Mouse (Mus musculus): ENCODE data around the gene Nav2.

Gene Nav2

DNA sequence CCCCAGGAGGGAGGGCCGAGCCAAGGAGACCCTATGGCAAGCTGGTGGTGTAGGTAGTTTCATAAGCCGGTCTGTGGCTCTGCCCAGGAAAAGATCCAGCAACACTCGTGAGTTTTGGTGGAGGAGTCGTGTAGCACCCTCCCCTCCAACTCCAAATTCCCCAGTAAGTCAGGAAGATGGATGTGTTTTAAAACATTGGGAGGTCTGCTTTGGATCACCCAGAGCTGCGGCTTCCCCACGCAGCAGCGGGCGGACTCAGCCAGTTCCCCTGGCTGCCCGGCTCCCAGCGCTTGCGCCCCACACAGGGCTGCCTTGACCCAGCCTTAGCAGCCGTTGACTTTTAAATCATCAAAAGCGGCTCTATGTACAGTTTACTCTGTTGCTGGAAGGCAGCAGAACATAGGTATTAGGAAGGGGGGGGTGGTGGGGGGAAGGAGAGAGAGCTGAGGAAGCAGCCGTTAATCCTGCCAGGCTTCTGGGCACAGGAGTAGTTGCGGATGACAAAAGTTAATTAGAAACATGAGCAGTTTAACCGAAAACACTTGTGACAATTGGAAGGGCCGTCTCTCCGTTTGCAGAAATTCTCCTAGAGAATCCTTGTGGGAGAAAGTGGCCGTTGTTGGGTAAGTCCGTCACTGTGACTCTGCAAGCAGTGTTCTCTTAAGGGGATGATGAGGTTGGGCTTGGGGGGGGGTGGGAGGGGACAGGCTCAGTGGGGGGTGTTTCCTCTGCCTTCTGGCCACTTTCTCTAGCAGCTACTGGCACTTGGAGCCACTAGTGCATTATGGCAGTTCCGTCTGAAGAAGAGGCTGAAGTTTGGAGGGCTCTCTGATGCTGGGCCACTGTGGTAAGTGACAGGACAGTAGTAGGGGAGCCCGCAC, 542.0 kb downstream of the Nav2 start:
- ATAC-seq (ENCODE audit: insufficient number of reproducible peaks, low FRiP score, low TSS enrichment): no peak

DNA sequence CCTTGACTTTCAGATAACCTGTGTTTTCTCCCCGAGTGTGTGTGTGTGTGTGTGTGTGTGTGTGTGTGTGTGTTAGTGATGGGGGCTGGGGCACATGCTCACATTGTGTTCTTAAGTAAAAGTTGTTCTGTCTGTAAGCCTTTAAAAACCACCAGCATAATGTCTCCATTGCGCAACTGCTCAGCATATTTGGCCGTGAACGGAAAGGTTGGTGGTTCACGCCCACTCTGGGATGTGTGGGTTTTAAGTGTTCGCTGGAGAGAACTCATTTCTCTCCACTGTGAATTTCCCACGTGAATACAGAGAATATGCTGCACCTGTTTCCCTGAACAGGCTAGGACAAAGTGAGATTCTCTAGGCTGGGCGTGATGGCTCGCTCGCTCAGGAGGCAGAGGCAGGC, 542.7 kb downstream of the Nav2 start:
- no peak for ATAC-seq (ENCODE audit: insufficient number of reproducible peaks, low FRiP score, low TSS enrichment)

DNA sequence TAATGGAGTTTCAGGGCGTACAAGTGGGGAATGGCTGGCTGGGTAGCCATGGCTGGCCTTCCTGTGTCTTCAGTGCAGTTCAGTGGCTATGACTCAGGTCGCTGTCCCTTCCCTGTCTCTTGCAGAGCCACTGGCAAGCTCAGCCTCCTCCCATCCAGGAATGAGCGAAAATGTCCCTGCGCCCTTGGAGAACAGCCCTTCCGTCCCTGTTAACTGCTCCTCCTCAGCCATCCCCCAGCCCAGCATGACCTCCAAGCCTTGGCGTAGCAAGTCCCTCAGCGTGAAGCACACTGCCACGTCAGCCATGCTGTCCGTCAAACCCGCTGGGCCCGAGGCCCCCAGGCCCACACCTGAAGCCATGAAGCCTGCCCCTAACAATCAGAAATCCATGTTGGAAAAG, 543.8 kb downstream of the Nav2 start:
- no peak for ATAC-seq (ENCODE audit: insufficient number of reproducible peaks, low FRiP score, low TSS enrichment)

DNA sequence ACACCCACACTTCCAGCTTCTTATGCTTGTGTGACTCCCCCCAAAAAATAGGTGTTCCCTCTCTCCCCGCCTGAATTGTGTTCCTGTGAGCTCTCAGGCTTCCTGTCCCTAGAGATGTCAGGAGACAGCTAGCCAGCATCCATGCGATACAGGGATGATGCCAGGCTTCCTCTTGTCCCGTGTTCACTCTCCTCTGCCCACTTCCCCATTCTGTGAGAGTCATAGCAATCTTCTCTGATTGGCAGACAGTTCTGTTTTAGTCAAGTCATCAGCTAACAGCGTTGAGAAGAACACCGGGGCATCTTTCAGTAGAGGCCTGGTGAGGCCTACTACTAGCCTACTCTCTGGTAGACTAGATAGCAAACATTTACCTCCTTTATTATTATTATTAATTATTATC, 546.1 kb downstream of the Nav2 start:
- ATAC-seq (ENCODE audit: insufficient number of reproducible peaks, low FRiP score, low TSS enrichment): no peak

DNA sequence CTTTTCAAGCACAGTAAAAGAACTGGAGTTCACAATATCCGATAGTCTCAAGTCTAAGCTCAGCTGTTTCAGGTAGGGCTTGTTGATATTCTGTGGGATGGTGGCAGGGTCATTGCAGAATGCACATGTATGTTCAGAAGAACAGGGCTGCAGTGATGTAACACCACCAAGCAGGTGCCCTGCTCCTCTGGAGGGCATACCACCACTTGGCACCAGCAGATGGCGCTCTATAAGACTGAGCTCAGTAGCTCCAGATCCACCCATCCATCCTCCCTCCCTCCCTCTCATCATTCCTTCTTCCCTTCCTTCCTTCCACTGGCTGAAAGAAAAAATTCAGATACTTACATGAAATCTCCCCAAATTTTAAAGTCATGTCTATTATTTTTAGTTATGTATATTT, 547.6 kb downstream of the Nav2 start:
- ATAC-seq (ENCODE audit: insufficient number of reproducible peaks, low FRiP score, low TSS enrichment): no peak

DNA sequence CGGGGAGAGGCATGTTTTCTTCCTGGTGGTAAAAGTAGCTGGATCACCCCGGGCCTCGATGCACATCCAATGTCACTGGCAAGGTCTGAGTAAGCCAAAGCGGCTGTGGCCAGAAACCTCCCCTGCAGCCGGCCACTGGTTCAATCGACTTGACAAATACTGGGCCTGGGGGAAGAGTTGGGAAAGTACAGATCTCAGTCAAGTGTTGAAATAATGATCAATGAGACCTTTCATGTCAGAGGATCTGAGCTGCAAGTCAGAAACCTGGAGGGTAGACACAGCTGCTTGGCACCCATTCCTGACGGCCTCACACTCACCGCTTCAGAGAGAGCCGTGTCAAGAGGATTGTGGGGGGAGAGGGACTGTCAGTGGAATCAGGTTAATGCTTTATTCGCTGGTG, 548.9 kb downstream of the Nav2 start:
- ATAC-seq (ENCODE audit: insufficient number of reproducible peaks, low FRiP score, low TSS enrichment): no peak

DNA sequence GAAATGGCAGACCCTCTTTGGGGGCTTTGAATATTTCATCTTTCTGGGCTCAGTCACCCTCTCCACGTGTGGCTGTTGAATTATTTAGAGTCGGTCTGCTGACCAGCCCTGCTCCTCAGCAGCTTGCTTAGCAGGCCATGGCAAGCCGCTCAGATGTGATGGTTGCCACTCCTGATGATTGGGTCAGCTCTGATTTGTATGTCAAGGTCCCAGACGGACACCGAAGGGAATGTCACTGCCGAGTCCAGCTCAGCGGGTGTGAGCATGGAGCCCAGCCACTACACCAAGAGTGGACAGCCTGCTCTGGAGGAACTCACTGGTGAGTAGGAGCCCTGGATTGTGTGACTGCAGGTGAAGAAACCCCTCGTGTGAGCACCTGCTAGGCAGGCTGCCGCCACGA, 549.4 kb downstream of the Nav2 start:
- ATAC-seq (ENCODE audit: insufficient number of reproducible peaks, low FRiP score, low TSS enrichment): no peak

DNA sequence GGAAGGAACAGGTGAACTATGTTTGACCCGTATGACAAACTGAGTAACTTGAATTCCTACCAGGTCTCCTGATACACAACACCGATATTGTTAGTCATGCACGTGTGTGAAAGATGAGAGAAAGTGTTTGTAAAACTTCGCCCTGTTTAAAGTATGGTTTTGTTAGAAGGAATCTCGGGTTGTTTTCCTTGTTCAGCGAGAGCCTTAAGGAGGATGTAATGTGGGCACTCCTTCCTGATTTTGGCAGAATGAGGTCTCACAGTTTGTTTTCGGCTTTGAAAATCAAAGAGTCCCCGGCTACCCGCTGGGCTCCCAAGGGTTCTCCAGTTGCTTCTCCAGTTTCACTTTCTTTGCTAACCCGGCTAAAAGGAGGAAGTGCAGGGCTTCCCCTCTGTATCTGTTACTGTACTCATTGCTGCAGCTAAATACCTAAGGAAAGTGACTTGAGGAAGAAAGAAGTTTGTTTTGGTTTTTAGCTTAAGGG, 553.9 kb downstream of the Nav2 start:
- ATAC-seq (ENCODE audit: insufficient number of reproducible peaks, low FRiP score, low TSS enrichment): no peak

DNA sequence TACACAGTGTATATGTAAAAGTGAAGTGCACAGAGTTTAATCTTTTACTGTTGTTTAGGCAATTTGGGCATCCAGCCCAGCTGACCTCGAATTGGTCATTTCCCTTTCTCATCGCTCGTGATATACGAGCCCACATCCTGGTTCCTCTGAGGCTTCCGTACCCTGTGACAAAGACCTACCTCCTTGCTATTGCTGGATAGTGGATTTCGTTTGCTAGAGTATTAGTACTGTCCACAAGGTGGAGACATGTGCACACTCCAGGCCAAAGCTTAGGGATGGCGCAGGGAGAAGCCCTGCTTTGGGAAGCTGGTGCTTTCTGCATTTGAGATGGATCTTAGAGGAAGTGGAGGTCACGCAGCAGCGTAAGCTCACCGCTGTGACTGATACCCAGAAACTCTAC, 559.3 kb downstream of the Nav2 start:
- ATAC-seq (ENCODE audit: insufficient number of reproducible peaks, low FRiP score, low TSS enrichment): peak; percentile 70

DNA sequence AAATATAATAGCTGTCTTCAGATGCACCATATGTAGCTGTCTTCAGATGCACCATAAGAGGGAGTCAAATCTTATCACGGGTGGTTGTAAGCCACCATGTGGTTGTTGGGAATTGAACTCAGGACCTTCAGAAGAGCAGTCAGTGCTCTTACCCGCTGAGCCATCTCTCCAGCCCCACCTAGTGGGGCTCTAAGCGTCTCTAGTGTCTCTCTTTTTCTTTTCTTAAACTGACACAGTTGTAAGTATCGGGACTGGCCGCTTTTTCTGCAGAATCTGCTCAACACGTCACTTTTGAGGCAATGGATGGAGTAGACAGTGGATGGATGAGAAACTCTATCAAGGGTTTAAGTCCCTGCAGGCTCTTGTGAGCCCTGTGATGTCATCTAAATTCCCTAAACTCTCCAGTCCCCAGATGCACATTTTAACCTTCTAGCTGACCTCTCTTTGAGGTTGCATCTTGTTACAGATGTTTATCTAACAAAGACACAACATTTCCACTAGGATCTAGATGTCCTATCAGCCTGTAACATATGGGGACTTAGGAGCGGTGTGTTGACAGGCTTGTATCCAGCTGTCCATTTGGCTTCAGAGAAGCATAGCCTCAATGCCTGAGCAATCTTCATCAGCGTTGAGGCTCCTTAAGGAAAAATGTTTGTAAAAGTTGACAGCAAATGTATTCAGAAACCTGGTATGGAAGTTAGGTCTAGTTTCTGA, 560.1 kb downstream of the Nav2 start:
- no peak for ATAC-seq (ENCODE audit: insufficient number of reproducible peaks, low FRiP score, low TSS enrichment)

DNA sequence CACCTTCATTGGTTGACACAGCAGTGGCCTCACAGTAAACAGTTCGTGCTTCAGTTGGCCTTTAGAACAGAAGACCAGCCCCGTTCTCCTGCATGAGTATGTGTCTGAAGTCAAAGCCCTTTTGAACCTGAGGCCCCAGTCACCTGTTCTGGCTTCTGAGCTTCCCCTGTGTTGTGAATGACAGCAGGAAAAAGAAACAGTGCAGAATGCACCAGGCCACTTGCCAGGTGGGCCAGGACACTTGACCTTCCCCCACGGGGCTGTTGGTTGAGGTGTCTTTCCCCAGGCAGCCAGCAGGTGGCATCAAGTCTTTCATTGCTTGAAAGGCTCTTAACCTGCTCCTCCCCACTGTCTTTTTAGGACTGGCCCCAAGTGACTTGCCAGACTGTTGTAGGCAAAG, 562.8 kb downstream of the Nav2 start:
- ATAC-seq (ENCODE audit: insufficient number of reproducible peaks, low FRiP score, low TSS enrichment): no peak

DNA sequence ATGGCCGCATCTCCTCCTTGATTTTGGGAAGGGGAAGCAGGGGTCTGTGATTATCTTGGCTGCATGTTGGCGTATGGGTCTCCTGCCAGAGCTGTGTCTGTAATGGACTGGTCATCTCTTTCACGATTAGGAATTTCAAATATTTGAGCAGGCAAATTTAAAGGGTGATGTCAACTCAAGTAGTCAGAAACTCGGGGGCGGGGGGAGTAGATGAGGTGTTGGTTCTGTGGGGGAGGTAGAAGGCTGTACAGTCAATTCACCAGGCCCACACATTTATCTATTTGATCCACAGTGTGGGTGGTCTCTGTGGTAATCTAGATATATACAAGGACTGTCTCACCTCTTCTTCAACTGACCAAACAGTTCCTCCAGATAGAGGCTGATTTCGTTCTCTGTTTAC, 566.8 kb downstream of the Nav2 start:
- no peak for ATAC-seq (ENCODE audit: insufficient number of reproducible peaks, low FRiP score, low TSS enrichment)

DNA sequence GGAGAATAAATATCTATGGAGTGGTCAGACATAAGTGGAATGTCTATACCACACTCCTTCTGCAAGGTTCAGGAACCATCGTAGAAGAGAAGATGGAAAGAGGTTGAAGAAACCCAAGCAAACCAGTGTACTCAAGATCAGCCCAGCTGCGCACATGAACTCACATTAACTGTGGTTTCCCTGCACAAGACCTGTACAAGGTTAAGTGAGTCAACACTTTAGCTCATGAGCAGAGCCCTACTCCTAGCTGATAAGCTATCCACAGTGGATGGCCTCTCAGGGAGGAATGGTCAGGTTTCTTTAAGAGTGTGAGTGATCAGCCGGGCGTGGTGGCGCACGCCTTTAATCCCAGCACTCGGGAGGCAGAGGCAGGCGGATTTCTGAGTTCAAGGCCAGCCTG, 567.6 kb downstream of the Nav2 start:
- no peak for ATAC-seq (ENCODE audit: insufficient number of reproducible peaks, low FRiP score, low TSS enrichment)

DNA sequence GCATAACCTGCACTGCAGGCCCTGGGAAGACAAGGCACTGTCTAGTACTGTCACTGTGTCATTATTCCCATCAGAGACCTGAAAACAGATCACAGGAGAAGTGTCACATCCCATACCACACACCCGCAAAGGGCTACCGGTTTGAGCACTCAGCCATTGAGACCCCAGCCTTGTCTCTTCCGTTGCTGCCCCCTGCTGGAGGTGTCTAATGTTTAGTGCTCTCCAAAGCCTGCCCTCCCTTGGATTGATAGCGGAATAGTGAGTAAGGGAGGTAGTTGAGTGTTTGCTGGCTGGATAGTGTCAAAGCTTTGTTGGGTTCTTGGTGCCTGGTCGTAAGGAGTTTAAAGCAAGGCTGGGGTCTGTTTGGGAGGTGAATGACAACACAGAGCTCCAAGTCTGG, 568.1 kb downstream of the Nav2 start:
- no peak for ATAC-seq (ENCODE audit: insufficient number of reproducible peaks, low FRiP score, low TSS enrichment)

DNA sequence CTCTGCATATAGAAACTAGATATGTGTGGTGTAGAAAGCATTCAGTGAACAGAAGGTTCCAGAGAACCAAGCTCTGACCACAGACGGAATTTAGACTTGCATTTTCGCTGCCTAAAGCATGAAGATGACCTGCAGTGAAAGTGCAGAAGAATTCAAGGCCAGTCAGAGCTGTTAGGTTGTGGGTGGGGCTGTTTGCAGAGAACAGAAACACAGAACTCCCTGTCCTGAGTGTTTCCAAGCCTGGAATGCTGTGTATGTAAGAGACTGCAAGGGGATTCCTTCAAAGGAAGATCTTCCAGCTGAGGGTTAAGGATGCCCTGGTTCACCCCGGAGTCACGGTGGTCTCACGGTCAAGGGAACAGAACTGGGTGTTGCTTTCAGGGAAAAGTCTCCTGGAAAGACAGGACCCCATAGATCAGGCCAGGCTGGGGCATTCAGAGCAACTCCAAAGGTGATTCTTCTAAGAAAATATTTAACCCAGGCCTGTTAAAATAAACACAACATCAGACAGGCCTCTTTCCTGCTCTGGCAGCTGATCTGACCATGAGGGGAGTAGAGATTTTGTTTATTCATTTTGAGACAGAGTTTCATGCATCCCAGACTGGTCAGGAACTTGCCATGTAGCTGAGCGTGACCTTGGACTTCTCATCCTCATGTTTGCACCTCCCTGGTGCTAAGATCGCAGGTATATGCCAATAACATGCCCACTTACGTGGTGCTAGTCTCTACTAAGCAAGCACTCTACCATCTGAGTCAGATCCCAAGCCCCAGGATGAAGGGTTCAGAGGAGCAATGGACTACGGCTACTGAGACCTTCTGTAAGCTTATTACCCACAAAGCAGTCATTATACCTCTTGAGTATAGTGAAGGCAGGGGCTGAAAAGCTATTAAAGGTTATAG, 568.8 kb downstream of the Nav2 start:
- ATAC-seq (ENCODE audit: insufficient number of reproducible peaks, low FRiP score, low TSS enrichment): no peak

DNA sequence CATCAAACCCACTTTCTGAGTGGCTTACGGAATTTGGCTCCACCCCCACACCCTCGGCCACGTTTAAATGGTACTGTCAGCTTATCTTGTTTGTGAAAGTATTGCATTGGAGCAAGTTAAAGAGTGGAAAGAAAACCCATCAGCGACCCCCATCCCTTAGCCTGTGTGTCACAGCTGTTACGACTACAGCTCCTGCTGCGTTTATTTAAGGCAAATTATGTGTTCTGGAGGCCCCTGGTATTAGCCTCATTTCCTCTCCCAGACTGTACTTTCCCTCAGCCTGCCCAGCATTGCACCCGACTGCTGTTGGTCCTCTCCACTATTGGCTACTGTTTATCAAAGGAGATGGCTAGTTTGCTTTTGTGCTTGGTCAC, 569.4 kb downstream of the Nav2 start:
- no peak for ATAC-seq (ENCODE audit: insufficient number of reproducible peaks, low FRiP score, low TSS enrichment)

DNA sequence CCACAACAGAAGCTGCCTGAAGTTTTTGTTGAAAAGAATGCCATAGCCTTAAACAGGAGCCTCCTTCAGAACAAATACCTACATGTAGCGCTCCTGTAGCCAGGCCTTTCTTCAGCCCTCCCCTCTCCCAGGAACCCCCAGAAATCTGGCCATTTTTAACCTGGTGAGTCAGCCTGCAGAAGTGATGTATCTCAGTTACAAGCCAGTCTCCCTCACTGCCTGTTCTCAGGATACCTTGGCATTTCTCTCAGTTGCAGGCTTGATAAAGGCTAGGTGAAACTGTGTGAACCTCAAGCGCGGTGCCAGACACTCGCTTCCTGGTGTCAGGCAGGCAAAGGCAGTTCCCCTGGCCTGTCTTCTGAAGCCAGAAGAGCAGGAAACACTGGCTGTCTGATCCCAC, 570.4 kb downstream of the Nav2 start:
- no peak for ATAC-seq (ENCODE audit: insufficient number of reproducible peaks, low FRiP score, low TSS enrichment)

DNA sequence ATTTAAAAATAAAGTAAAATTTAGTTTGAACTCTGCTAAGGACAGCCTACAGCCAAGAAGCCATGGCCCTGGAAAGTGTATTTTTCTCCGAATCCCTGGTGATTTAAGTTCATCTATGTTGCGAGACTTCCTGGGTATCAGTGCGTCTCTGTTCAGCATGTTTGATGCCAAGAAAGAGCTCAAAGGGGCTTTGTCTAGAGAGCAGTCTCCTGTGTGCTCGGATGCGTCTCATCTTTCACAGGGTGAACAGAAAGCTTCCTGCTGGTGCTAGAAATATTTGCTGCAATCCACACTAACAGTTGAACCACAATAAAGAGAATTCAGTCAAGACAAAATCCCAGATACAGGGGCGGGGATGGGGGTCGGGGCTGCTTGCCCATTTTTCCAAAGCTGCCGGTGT, 572.4 kb downstream of the Nav2 start:
- no peak for ATAC-seq (ENCODE audit: insufficient number of reproducible peaks, low FRiP score, low TSS enrichment)

DNA sequence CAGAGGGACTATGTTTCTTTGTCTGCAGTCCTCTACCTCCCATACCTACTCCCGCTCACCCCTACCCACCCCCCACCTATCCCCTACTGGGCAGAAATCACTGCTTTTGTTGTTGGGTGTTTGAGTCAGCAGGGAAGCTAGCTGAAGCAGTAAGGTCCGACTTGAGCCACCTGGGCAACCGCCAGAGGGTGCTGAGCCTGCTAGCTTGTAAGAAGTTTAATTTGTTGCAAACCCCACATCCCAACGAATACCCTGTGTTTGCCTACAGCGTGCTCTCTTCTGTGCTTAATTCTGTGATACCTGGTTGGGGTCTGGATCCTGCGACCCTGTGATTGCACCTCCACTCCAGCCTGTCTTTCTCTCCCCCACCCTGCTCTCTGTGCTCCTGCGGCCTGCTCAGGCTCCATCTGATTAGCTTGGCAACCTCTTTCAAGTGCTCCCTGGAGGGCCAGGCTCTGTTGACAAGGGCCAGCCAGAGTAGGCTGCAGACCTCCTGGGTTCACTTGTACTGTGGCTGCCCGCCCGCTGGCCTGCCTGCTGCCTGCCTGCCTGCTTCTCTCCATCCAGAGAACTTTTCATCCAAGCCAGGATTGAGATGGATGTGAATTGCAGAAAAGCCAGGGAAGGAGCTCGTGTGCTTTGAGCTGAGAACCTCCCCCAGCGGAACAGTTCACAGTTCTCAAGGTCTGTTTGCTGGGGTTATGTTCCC, 575.7 kb downstream of the Nav2 start:
- peak; percentile 67 for ATAC-seq (ENCODE audit: insufficient number of reproducible peaks, low FRiP score, low TSS enrichment)

DNA sequence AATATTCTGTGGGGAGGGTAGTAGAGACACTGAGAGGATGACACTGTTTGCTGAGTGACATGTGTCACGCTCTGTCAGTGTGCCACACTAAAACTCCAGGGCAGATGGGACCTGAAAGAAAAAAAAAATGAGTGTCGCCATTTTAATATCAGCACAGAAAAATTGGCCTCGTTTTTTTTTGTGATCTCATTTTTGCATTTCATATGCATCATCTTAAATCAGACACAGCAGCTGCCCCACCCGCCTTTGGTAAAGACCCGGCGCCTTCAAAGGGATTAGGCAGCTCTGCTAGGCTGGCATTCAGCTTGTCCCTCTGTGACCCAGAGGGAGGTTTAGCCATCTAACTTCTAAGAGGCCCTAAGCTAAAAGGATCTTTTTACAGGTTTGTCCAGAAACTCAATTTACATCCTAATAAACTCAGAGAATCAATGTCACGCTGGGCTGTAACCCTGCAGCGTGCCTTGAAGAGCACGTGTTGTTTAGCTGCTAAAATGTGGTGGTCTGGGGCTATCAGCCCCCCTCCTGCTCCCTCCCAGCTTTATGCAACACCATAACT, 576.9 kb downstream of the Nav2 start:
- no peak for ATAC-seq (ENCODE audit: insufficient number of reproducible peaks, low FRiP score, low TSS enrichment)

Data from cerebellum, adult (tissue).